Mouse (Mus musculus) cerebellum, adult 9-10 months (tissue): ENCODE results near the gene Cracr2a.

Source experiments
- DNase-seq: peaks from one replicate; pipeline ENCODE4 v3.0.0; 2022

Cracr2a gene

GRCm38 (mm10) chr6:127708218-127708628, 147.1 kb downstream of the Cracr2a start:
- DNase-seq, result no peak

GRCm38 (mm10) chr6:127714906-127715305, 153.8 kb downstream of the Cracr2a start:
- DNase-seq, result no peak

GRCm38 (mm10) chr6:127715428-127715827, 154.3 kb downstream of the Cracr2a start:
- no peak for DNase-seq

GRCm38 (mm10) chr6:127717239-127718137, 156.3 kb downstream of the Cracr2a start:
- DNase-seq, result no peak

- DNase-seq, result no peak
Measured at GRCm38 (mm10) chr6:127719875-127720274, 158.7 kb downstream of the Cracr2a start.

GRCm38 (mm10) chr6:127723126-127723525, 162.0 kb downstream of the Cracr2a start:
- no peak for DNase-seq
